Mouse (Mus musculus) erythroblast, adult 5-6 weeks (primary cell): ENCODE measurements around the gene Slc7a6. TPM values are rescaled to one million over a fixed set of nuclear protein-coding genes. Genes with fewer than 3 reads are reported as not detected.
"Not testable (repeated sequence)": the region's sequence is repeated elsewhere in the genome, so short reads cannot be mapped to it uniquely, and the experiment has no call there.

Experiments
- ATAC-seq: replicated peaks from 2 replicates; pipeline ENCODE4 v1.8.0; 2016; ENCODE audit warnings: moderate number of reproducible peaks, mild to moderate bottlenecking, moderate TSS enrichment, inconsistent platforms; ENCODE audit not compliant: poor library complexity, low FRiP score, severe bottlenecking
- total RNA-seq, 2 experiments: library from RNA; stranded (forward) in 1 of 2; stranded (reverse) in 1 of 2; fragments of 150-400 nt in 1 of 2; fragments of 200-764, 138-1000 nt in 1 of 2; gene quantifications; 2 replicates each; pipeline versions ENCODE4 v1.2.3 to v1.2.4; 2015 to 2017; ENCODE audit warnings: low replicate concordance in 2 of 2

The Slc7a6 gene
- total RNA-seq, 2 experiments from 2014 or later, result 2.5 to 3.8 TPM

- no peak for ATAC-seq
Observed at GRCm38 (mm10) chr8:106176891-106177290, 8.2 kb downstream of the Slc7a6 start.

- ATAC-seq, result no peak
Observed at GRCm38 (mm10) chr8:106177594-106177993, 8.9 kb downstream of the Slc7a6 start.

- ATAC-seq, result no peak
Observed at GRCm38 (mm10) chr8:106178428-106178827, 9.8 kb downstream of the Slc7a6 start.

DNA sequence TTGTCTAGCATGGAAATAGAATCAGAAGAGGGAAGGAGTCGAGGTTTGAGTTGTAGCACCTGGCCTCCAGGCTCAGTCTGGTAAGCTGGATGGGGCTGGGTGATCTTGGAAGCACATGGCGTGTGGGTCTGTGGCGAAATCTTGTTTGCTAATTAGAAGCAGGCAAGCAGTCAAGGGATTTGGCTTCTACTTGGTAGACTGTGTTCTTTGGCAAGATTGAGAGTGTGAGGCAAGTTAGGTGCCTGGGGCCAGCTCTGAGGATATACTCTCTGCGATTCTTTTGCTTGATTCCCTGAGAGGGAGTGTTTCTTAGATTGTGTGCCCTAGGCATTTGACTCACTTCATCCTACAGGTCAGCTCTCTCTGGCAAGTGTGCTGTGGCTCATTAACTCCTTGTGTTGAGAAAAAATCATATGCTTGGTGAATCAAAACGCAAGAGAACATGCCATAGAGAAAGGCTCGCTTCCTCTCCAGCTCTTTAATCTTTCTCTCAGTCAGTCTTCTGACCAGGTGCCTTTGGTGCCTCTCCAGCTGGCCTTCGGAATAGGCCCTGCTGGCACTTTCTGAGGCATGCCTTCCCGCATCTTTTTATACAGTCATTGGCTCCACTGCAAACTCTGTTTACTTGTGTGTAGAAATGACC lies 17.1 kb downstream of the Slc7a6 start:
- no peak for ATAC-seq

DNA sequence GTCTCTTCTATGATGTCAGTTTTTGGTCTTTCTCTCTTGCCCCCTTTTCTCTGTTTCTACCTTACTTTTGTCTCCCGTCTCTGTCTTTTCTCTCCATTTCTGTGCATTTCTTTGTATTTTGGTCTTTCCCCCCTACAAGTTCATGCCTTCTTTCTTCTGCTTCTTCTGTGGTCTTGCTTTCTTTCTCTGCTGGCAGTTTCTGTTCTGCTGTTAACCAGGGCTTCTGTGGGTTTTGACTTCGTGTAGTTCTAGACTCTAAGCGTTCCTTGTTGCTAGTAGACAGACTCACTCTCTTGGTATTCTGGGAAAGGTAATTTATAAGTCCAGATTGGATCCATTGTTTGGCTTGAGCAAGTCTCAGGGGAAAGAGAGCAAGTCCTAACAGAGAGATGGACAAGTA lies 17.7 kb downstream of the Slc7a6 start:
- no peak for ATAC-seq

GRCm38 (mm10) chr8:106189162-106189561 lies 20.5 kb downstream of the Slc7a6 start:
- no peak for ATAC-seq

DNA sequence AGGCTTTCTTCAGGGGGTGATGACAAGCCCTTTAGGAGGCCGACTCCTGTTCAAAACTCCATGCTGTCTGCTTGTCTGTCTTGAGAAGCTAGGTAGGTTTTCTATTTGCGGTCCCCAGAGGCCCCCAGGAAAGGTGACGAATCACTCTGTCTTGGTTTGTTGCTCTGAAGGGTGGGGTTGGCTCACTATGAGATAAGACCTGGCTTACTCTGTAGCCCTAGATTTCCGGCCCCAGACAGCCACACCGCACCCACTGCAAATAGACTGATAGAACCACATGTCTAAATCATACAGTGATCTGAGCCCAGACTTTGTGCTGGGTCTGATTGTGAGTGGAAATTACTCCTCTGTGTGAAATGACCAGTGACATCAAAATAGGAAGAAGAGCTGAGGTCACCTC lies 23.0 kb downstream of the Slc7a6 start:
- no peak for ATAC-seq

DNA sequence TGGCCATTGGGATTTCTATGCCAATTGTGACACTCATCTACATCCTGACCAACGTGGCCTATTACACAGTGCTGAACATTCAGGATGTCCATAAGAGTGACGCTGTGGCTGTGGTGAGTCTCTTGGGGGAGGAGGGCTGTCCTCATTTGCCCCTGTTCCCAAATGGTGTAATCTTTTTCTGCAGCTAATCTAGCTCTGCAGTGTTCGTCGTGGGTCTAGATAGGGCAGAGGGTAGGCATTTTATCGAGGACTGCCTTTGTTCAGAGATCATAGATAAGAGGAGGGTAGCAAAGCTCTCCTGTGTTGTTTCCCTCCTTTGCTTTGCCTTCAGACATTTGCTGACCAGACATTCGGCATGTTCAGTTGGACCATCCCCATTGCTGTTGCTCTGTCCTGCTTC lies 24.5 kb downstream of the Slc7a6 start:
- no peak for ATAC-seq

DNA sequence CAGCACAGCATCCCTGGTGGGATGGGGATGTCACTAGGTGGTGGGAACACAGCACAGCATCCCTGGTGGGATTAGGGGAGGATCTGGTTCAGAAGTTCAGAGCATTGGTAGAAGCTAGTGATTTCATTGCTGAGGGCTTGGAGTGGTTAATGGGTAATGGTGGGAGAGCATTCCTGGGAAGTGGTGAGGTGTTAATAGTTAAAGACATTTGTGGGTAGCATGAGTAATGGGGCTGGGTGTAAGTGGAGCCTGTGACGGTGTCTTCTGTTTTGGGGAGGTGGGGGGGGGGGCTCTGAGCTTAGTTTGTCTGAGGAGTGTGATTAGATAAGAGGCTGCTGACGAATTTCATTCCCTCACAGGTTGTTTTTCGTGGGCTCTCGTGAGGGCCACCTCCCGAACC lies 25.4 kb downstream of the Slc7a6 start:
- no peak for ATAC-seq

- 0 out of 2 replicates have a peak, but pooled peaks have one; percentile 29 for ATAC-seq
Observed at GRCm38 (mm10) chr8:106198741-106199140, 30.1 kb downstream of the Slc7a6 start.

DNA sequence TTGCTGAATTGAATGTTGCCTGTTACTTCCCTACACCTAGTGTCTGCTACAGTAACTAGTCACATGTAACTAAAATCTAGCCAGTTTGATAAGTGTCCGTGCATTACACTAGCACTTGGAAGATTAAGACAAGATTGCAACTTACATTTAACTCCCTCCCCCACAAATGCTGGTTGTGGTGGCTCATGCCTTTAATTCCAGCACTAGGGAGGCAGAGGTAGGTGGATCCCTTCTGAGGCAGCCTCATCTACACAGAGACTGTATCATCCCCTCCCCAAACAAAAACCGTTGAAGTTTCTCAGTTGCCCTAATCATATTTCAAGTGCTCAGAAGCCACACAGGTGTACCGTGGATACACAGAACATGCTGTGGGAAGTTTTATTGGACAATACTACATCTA lies 30.9 kb downstream of the Slc7a6 start:
- not testable (repeated sequence) for ATAC-seq

DNA sequence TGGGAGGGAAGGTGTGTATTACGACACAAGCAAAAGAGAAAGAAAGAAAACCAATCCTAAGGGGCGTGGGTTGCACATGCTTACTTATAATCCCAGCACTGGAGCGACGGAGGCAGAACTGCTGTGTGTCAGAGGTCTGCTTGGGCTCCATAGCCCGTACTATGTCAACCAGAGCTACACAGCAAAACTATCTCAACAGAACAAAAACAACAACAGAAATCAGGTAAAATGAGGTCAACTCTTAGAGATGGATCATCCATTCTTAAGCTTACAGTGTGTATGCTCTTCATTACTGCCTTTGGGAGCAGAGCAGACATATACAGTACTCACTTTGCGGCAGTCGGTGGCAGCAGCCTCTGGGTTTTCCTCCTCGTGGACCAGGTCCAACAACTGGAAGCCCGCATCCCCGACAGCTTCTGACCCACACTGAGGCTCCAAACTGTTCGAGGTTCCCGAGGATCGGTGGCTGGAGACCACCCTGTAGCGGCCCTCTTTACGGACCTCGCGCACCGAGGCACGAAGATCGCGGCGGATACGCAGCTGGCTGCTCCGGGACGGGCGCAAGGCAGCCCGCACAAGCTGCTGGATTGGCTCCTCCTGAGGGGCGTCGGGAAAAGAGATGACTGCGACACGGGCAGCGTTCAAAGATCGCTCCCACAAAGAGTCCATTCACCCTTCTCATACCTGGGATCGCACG lies 41.5 kb downstream of the Slc7a6 start:
- ATAC-seq, result peak; percentile 37

DNA sequence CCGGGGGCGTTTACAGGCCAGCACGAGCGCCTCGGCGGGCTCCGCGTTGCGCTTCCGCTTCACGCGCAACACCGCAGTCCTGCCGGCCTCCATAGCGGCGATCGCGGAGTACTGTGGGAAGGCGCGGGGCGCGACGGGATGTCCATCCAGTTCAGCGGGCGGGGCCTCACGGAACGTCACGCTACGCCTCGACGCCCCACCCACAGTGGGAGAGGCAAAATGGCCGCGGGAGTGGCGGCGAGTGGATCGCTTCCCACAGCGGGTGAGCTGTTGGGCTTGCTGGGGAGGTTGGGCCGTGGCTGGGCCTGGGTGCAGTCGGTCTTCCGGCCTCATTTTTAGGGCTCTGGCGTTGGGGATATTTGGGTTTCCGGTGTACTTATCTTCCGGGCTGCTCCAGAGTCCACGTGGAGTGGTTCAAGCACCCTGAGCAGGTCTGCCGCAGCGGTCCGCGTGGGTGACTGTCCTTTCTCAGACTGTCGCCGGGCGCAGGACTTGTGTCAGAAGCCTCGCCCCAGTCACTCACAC lies 42.2 kb downstream of the Slc7a6 start, which contains the start of the genes Slc7a6os and Prmt7:
Slc7a6os (minus strand) TSS at position 115 of the 525 bp plus-strand sequence.
Prmt7 (plus strand) TSS at position 116 of the 525 bp plus-strand sequence.
- peak; percentile 98 for ATAC-seq

DNA sequence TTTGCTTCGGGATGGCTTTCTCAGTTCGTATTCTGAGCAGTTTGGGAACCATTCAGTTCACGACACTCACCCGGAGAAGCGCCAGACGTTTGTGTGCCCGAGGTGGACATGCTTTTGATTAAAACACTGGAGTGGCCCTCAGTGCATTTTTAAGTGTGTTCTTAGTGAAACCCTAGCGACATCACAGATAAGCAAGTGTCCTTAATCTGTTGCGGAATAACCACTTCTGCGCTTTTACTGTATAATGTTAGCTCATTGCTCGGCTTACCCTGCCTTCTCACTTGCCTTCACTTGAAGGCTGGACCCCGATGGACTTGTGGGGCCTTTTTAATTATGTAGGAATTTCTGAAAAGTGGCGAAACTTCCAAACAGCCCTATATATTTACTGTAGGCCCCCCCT lies 42.8 kb downstream of the Slc7a6 start:
- ATAC-seq, result peak; percentile 24

DNA sequence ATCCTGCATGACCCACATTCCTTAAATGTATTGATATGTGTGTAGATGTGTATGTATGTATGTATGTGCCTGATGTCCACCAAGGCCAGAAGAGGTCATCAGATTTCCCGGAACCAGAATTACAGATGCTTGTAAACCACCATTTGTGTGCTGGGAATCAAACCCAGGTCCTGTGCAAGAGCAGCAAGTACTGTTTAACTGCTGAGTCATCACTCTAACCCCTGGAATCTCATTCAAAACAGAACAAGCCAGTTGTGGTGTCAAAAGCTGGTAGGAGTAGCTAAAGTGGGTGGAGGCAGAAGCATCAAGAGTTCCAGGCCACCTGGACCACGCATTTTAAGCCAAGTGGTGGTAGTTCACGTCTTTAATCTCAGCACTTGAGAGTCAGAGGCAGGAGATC lies 45.3 kb downstream of the Slc7a6 start:
- no peak for ATAC-seq

DNA sequence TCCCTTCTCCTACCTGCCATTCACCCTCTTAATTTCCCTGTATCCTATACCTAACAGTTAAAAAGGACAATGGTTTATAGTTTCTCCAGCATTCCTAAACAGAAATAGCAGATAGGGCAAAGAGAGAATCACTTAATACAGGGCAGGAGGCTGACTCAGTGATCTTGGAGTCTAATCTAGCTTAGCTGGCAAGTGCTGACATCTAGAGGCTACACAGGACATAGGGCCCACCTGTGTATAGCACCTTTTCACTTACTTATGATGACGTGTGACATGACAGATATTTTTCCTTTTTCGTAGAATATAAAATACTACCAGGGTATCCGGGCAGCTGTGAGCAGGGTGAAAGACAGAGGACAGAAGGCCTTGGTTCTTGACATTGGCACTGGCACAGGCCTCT lies 51.0 kb downstream of the Slc7a6 start:
- ATAC-seq, result no peak

- ATAC-seq, result peak; percentile 81
Observed at GRCm38 (mm10) chr8:106226589-106226988, 57.9 kb downstream of the Slc7a6 start.

DNA sequence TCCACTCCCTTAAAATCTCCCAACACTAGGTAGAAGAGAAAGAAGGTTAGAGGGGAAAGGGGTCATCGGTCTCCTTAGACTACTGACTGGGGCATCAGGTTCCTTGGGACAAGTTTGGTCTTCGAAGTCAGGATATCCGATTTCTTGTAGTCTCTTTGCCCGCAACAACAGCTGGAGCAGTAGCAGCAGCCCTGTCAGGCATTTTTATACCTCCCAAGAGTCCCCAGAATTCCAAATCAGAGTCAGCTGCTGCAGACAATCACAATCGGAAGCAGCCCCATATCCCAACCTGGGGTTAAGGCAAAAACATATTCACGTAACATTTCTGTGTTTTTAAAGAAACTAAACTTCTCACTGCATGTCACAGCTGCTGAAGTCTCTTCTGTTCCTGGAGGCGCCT lies 62.9 kb downstream of the Slc7a6 start:
- no peak for ATAC-seq

- no peak for ATAC-seq
Observed at GRCm38 (mm10) chr8:106232751-106233150, 64.1 kb downstream of the Slc7a6 start.

GRCm38 (mm10) chr8:106234567-106235261 lies 66.1 kb downstream of the Slc7a6 start:
- ATAC-seq, result no peak

DNA sequence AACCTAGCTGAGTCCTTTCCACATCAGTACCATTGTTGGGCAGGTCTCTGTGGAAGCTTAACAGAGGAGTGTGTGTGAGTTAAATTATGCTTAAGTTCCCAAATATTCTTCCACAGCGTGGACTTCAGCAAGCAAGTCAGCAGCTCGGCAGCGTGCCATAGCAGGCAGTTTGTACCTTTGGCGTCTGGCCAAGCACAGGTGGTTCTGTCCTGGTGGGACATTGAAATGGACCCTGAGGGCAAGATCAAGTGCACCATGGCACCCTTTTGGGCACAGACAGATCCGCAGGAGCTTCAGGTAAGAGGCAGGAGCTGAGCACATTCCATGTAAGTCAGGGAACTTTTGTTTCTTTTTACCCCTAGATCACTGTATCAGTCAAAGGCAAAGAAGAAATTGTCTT lies 68.4 kb downstream of the Slc7a6 start:
- ATAC-seq, result no peak
